Mouse (Mus musculus): ENCODE data around the gene Yeats2.
"Not testable (repeated sequence)": the region's sequence is repeated elsewhere in the genome, so short reads cannot be mapped to it uniquely, and the experiment has no call there.

Gene Yeats2

GRCm38 (mm10) chr16:20140772-20141531 is at the start of gene Yeats2:
Yeats2 (plus strand) TSS chr16:20141063.
- peak; percentile 85 for DNase-seq

- DNase-seq: no peak
These were observed 44.9 kb upstream of the Yeats2 start for GRCm38 (mm10) chr16:20095966-20096365.

GRCm38 (mm10) chr16:20097069-20097710 is 43.7 kb upstream of the Yeats2 start, which contains the start of gene Klhl24:
Klhl24 (plus strand) TSS chr16:20097542.
- peak; percentile 91 for DNase-seq

- DNase-seq: peak; percentile 93
These were observed 43.0 kb upstream of the Yeats2 start for GRCm38 (mm10) chr16:20097711-20098374.

GRCm38 (mm10) chr16:20098375-20098727 is 42.5 kb upstream of the Yeats2 start:
- DNase-seq: no peak

GRCm38 (mm10) chr16:20098866-20099629 is 41.8 kb upstream of the Yeats2 start:
- peak; percentile 19 for DNase-seq

- no peak for DNase-seq
These were observed 33.9 kb upstream of the Yeats2 start for GRCm38 (mm10) chr16:20106996-20107395.

GRCm38 (mm10) chr16:20108961-20109360 is 31.9 kb upstream of the Yeats2 start:
- DNase-seq: no peak

- DNase-seq: no peak
These were observed 28.2 kb upstream of the Yeats2 start for GRCm38 (mm10) chr16:20112649-20113048.

GRCm38 (mm10) chr16:20116069-20116468 is 24.8 kb upstream of the Yeats2 start:
- no peak for DNase-seq

GRCm38 (mm10) chr16:20126319-20126883 is 14.5 kb upstream of the Yeats2 start:
- DNase-seq: not testable (repeated sequence)

- no peak for DNase-seq
These were observed 10.5 kb upstream of the Yeats2 start for GRCm38 (mm10) chr16:20130397-20130796.

GRCm38 (mm10) chr16:20144568-20144967 is 3.7 kb downstream of the Yeats2 start:
- no peak for DNase-seq

GRCm38 (mm10) chr16:20151991-20152390 is 11.1 kb downstream of the Yeats2 start:
- no peak for DNase-seq

- no peak for DNase-seq
These were observed 12.9 kb downstream of the Yeats2 start for GRCm38 (mm10) chr16:20153742-20154141.

- no peak for DNase-seq
These were observed 19.3 kb downstream of the Yeats2 start for GRCm38 (mm10) chr16:20160130-20160529.

- DNase-seq: no peak
These were observed 28.2 kb downstream of the Yeats2 start for GRCm38 (mm10) chr16:20169071-20169470.

- peak; percentile 65 for DNase-seq
These were observed 28.7 kb downstream of the Yeats2 start for GRCm38 (mm10) chr16:20169471-20170106.

- DNase-seq: no peak
These were observed 38.7 kb downstream of the Yeats2 start for GRCm38 (mm10) chr16:20179406-20180175.

GRCm38 (mm10) chr16:20185368-20185767 is 44.5 kb downstream of the Yeats2 start:
- DNase-seq: peak; percentile 21

GRCm38 (mm10) chr16:20191161-20191882 is 50.5 kb downstream of the Yeats2 start:
- no peak for DNase-seq

Data from liver (tissue).